8 mouse cellular contexts compared by ENCODE assay signal in the genomic region with DNA sequence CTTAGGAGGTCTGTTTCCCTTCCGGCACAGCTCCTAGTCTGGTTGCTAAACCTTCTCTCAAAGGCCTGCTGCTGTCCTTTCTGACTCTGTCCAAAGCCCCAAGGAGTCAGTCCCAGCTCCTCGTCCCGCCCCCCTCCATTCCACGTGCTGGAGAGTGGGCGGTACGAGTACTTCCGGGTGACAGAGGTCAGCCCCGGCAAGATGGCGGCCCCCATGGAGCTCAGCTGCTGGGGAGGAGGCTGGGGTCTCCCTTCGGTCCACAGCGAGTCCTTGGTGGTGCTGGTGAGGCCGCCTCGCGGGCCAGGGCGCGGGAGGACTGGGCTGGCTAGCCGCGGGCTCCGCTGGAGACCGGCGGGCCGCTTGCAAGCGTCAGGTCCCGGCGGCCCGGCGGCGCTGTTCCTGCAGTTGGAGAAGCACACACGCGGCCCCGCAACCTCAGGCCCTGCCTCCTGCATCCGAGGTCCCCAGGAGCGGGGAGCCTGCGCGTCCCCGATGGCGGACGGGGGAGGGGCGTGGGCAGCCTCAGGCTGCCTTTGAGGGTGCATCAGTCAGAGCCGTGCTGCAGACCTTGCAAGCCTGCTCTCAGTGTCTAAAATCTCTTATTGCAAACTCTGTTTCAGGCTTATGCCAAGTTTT. TPM values are rescaled to one million over a fixed set of nuclear protein-coding genes. Genes with fewer than 3 reads are reported as not detected.
DNase-seq lines count a peak whose midpoint lies in the region; ATAC-seq and TF ChIP-seq lines count a peak whose summit lies in the region.

A gene (plus strand): TSS at position 175 of the 636 bp plus-strand sequence.

- 3% methylated on average over 40 of the region's 40 CpGs for WGBS in heart, embryonic 12.5 days
- 2% methylated on average over 40 of the region's 40 CpGs for WGBS in kidney, embryonic 16.5 days
- 2% methylated on average over 40 of the region's 40 CpGs for WGBS in liver, adult 2 months

- H3K27ac ChIP-seq in heart, embryonic 12.5 days (ENCODE audit: poor library complexity, severe bottlenecking) = peak within 1 kb of the TSS; percentile 88
- H3K27ac ChIP-seq in kidney, embryonic 16.5 days (ENCODE audit: low read length) = peak within 1 kb of the TSS; percentile 90
- H3K27ac ChIP-seq in liver, adult 2 months (replicated peaks; ENCODE audit: insufficient read depth, low read depth, low read length) = peak within 1 kb of the TSS; percentile 69

- no peaks in the 10 kb centered on the region for H3K9me3 ChIP-seq in heart, embryonic 12.5 days (replicated peaks)
- H3K9me3 ChIP-seq in kidney, embryonic 16.5 days (ENCODE audit: low read length) = no peaks in the 10 kb centered on the region

- no peak for TF ChIP-seq CTCF in C2C12 (IDR thresholded peaks at IDR 0.05; ENCODE audit: control insufficient read depth, insufficient read depth, insufficient read length)
- no peak for TF ChIP-seq CTCF in liver, adult 2 months (IDR thresholded peaks at IDR 0.05; ENCODE audit: low read depth, low read length)

- TF ChIP-seq POLR2A in liver, adult 2 months (IDR thresholded peaks at IDR 0.05; ENCODE audit: extremely low read depth, insufficient read depth, low read length) = 0 out of 2 replicates have a peak, but pooled peaks have one; percentile 17

- H3K4me3 ChIP-seq in C2C12 (ENCODE audit: insufficient read depth, poor library complexity, severe bottlenecking) = peak within 1 kb of the TSS; percentile 63
- H3K4me3 ChIP-seq in heart, embryonic 12.5 days = peak within 1 kb of the TSS; percentile 99
- peak within 1 kb of the TSS; percentile 93 for H3K4me3 ChIP-seq in kidney, embryonic 16.5 days (ENCODE audit: low read length)
- H3K4me3 ChIP-seq in liver, adult 2 months (ENCODE audit: insufficient read depth, low read depth, low read length) = peak within 1 kb of the TSS; percentile 94

- 0 out of 2 replicates have a peak, but pooled peaks cover 5% of the 10 kb centered on the region for H3K4me1 ChIP-seq in heart, embryonic 12.5 days (replicated peaks)
- H3K4me1 ChIP-seq in kidney, embryonic 16.5 days (ENCODE audit: insufficient read depth, low read length) = peaks cover 3% of the 10 kb centered on the region; the same call in 1 of the 2 replicates
- H3K4me1 ChIP-seq in liver, adult 2 months (ENCODE audit: control insufficient read depth, insufficient read depth, low read length) = peaks cover 6% of the 10 kb centered on the region; the same call in 1 of the 2 replicates

- H3K79me2 ChIP-seq in C2C12 (ENCODE audit: control insufficient read depth, insufficient read depth) = no peaks in the 10 kb centered on the region
- no peaks in the 10 kb centered on the region for H3K79me2 ChIP-seq in liver, adult 2 months (ENCODE audit: control insufficient read depth, insufficient read depth, low read length)

- peak; percentile 90 for DNase-seq in brain, adult 2 months (ENCODE audit: low read depth, low spot score)
- peak; percentile 67 for DNase-seq in liver, adult 2 months (ENCODE audit: extremely low read depth, low read depth, low spot score)
- peak; percentile 65 to 68 for DNase-seq in spleen, postnatal 36 days (ENCODE audit: low spot score in 2 of 2)

- H3K36me3 ChIP-seq in C2C12 (ENCODE audit: control insufficient read depth, insufficient read depth) = peaks cover 23% of the 10 kb centered on the region
- peaks cover 28% of the 10 kb centered on the region for H3K36me3 ChIP-seq in heart, embryonic 12.5 days
- peaks cover 22% of the 10 kb centered on the region; the same call in 1 of the 2 replicates for H3K36me3 ChIP-seq in kidney, embryonic 16.5 days (ENCODE audit: insufficient read depth, low read length)
- peaks cover 18% of the 10 kb centered on the region for H3K36me3 ChIP-seq in liver, adult 2 months (ENCODE audit: control insufficient read depth, insufficient read depth, low read length)

- peak; percentile 73 for ATAC-seq in erythroblast, adult 5-6 weeks (replicated peaks; ENCODE audit: low FRiP score, poor library complexity, severe bottlenecking)
- ATAC-seq in heart, embryonic 12.5 days (ENCODE audit: insufficient number of reproducible peaks, low FRiP score) = peak; percentile 93
- ATAC-seq in kidney, embryonic 16.5 days (ENCODE audit: low FRiP score, low TSS enrichment) = peak; percentile 98
- ATAC-seq in monocyte, adult 5-6 weeks (replicated peaks; ENCODE audit: insufficient number of reproducible peaks, low FRiP score, low TSS enrichment, poor library complexity, severe bottlenecking) = peak; percentile 94

- peaks cover 2% of the 10 kb centered on the region for H3K79me3 ChIP-seq in C2C12 (ENCODE audit: low read depth)

- H3K9ac ChIP-seq in heart, embryonic 12.5 days = peak within 1 kb of the TSS; percentile 92
- peak within 1 kb of the TSS; percentile 94 for H3K9ac ChIP-seq in kidney, embryonic 16.5 days (replicated peaks; ENCODE audit: low read length)
- peak within 1 kb of the TSS; percentile 86 for H3K9ac ChIP-seq in liver, adult 2 months (ENCODE audit: low read depth, low read length)

- peak within 1 kb of the TSS; percentile 85 for H3K4me2 ChIP-seq in heart, embryonic 12.5 days
- H3K4me2 ChIP-seq in kidney, embryonic 16.5 days (replicated peaks; ENCODE audit: low read depth, low read length) = peak within 1 kb of the TSS; percentile 79

- no peaks in the 10 kb centered on the region for H3K27me3 ChIP-seq in C2C12 (ENCODE audit: control insufficient read depth, insufficient read depth, insufficient read length)
- H3K27me3 ChIP-seq in heart, embryonic 12.5 days (replicated peaks) = no peaks in the 10 kb centered on the region
- H3K27me3 ChIP-seq in kidney, embryonic 16.5 days (ENCODE audit: insufficient read depth, low read length) = no peaks in the 10 kb centered on the region
- no peaks in the 10 kb centered on the region for H3K27me3 ChIP-seq in liver, adult 2 months (ENCODE audit: control insufficient read depth, insufficient read depth, low read length)

- H3ac ChIP-seq in C2C12 (ENCODE audit: control insufficient read depth, insufficient read length, low read depth) = peak within 1 kb of the TSS; percentile 70

TF ChIP-seq in C2C12, 6 proteins besides CTCF, POLR2A, EP300 and RAD21:
- TF ChIP-seq CEBPB (IDR thresholded peaks at IDR 0.05; ENCODE audit: low read depth) (no peak), MYOG (IDR thresholded peaks at IDR 0.05; ENCODE audit: control insufficient read depth, extremely low read depth, insufficient read length) (no peak), MAX (IDR thresholded peaks at IDR 0.05) (peak; percentile 97), USF1 (IDR thresholded peaks at IDR 0.05; ENCODE audit: low read depth) (peak; percentile 78)

RNA-seq across cellular contexts. Expression of the gene that starts here (rescaled TPM):
- polyA plus RNA-seq in C2C12 (2012; fragmentation: generic; extraction: Trizol) = 2.1 TPM
- total RNA-seq in erythroblast, adult 5-6 weeks (2015; ENCODE audit: low replicate concordance) = 0.63 and 7.3 TPM in 2 replicates
- 0.60 and 0.98 TPM in 2 replicates for total RNA-seq in erythroblast, adult 5-6 weeks (2017; ENCODE audit: low replicate concordance)
- 2.7 and 3.1 TPM in 2 replicates for polyA plus RNA-seq in heart, embryonic 12.5 days (2016; fragmentation: Nextera tagmentation; extraction: Ambion mirVana)
- polyA plus RNA-seq in kidney, embryonic 16.5 days (2015; fragmentation: Nextera tagmentation; extraction: Ambion mirVana) = 3.4 and 4.2 TPM in 2 replicates
- 10.4 and 12.3 TPM in 2 replicates for total RNA-seq in liver, adult 2 months (2014; rRNA removed)
- polyA plus RNA-seq in liver, adult 2 months (2012; rRNA removed) = 2.6 TPM in 2 replicates
- total RNA-seq in monocyte, adult 5-6 weeks (2017) = 7.1 to 9.0 TPM (median 7.6 TPM) in 3 replicates

Comparison
In these comparisons a context has a peak if more than half of its experiments do, and no peak if none do; other contexts are left out.
1. Peak in every context shown above with its lines: DNase-seq, ATAC-seq, H3K4me3 ChIP-seq and H3K27ac ChIP-seq.